Mouse (Mus musculus) embryo, embryonic 11 days (tissue): ENCODE data around the gene Eng.

Source experiments
- DNase-seq: peaks from one replicate; pipeline ENCODE4 v3.0.0-alpha.2; 2015

Gene Eng

DNA sequence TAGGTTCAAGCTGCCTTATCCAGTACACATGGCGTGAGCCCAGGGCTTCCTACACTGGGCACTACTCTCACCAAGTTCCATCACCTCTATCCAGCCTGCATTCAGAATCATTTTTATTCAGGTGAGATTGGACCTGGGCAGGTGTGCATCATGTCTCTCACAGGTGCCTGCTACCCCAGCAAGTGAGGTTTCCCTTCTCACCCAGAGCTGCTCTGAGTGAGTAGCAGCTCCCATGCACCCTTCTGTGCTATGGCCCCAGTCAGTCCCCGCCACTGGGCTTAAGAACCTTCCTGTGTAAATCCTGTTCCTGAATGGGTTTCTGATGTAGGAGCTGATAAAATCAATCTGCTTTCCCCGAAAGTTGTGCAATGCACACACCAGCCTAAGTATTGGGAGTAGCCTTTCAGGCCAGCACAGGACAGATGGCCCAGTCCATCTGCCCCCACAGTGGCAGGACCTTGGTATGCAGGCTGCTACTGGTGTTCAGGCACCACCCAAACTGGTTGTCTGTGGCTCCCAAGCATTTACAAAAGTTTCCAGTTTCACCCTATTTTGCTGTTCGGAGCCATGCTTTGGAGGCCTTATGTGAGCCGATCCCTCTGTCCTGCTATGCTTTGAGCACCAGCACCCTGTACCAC lies 22.2 kb upstream of the Eng start:
- DNase-seq, result no peak

DNA sequence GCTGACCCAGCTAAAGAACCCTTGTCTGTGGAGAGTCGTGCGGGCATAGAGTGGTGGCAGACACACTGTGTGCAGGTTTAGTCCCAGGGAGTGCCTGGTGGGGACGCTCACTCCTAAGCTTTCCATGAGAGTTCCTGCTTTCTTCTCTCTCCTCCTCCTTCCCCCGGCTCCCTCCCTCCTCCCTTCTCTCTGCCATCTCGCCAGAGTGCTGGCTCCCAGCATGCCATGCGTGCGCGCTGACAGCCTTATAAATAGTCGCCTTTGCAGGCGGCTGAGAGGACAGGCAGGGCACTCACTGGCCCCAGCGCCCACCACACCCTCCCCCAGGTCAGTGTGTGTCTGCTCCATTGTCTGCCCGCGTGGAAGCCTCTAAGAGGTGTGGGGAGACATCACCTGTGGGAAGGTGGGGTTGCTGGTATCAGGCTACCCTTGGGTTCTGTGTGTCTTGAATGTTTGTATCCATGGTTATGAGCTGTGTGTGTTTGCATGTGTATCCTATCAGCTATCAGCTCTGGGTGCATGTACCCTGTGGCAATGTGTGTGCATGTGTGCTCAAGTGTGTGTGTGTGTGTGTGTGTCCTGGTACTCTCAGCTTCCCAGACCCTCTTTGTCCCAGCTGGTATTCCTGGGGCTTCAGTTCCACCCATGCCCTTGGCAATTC lies 21.1 kb upstream of the Eng start:
- peak; percentile 88 for DNase-seq

DNA sequence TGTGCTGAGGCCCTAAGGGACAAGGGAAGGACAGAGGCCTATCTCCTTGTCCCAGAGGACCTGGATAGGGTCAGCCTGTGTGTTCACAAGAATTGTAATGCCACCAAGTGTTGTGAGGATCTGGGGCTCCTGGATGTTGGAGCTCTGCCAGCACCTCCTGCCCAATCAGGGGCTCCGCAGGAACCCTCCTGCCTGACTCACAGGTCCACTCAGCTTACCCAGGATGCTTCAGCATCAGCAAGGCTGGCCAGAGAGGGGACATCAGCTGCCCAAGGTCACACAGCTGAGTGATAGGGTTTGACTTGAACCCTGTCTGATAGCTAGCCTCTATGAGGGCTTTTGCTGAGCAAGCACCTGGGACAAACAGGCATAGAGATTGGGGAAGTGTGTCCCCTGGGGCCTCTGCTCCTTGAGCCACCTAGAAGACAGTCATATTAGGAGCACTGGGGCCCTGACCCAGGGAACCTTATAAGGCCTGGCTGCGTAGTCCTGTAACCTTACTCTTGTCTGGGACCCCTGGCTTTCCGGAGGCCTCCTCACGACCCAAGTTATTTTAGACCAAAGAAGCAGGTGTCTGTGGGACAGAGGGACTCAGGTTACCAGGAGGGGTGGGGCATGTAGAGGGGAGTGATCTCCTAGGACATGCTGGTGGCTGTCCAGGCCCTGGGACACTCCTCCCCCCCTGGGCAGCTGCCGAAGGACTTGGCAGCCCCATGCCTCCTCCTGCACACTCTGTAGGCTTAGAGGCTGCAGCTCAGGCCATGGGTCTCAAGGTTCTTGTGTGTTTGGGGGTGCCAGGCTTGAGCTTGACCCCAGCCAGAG lies 20.3 kb upstream of the Eng start:
- DNase-seq, result no peak

DNA sequence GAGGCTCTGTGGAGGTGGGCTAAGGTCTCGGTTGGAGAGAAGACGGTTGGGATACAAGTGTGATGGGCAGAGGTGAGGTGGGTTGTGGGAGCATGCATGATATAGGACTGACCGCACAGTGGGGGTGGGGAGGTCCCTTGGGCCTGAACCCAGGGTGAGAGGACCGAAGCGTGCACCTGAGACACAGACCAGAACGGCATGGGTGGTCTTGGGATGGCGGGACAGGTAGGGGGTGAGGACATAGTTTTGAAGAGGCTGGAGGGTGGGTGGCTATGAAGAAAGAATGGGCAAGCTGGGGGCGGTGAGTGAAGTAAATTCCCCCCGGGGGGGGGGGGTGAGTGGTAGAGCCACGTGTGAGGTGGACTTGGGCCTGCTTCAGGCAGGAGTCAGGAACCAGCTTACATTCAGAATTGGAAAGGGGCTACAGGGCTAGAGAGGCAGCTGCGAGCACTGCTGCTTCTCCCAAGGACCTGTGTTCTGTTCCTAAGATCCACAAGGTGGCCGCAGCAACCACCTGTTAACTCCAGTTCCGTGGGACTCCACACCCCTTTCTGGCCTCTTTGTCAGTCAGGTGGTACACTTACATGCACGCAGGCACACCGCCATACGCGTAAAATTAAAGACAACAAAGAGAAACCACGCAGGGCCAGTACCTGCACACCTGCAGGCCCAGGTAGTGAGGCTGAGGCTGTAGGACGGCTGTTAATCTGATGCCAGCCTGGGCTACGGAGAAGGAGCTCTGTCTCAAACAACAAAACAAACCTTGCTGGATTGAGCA lies 18.9 kb upstream of the Eng start:
- DNase-seq, result no peak

DNA sequence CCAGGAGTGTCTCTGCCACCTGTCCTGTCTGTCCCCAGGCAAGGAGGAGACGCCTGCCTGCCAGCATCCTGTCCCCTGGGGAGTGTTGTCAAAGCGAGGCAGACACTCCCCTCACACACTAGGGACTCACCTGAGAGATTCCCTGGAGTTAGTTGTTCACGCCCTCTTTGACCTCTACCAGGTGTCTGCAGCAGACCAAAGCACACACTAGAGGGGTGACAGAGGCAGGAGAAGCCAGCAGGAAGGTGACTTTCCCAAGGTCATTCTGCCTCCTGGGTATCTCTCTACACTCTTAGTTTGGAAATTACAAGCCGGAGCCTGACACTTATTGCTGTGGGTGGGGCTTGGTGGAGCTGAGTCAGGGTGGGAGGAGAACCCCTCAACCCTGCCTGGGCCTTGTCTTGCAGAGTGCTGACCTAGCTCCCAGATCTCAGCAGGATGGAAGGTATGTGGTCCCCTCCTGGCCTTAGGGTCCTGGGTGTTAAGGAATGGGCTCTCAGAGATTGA lies 18.3 kb upstream of the Eng start:
- DNase-seq, result no peak

DNA sequence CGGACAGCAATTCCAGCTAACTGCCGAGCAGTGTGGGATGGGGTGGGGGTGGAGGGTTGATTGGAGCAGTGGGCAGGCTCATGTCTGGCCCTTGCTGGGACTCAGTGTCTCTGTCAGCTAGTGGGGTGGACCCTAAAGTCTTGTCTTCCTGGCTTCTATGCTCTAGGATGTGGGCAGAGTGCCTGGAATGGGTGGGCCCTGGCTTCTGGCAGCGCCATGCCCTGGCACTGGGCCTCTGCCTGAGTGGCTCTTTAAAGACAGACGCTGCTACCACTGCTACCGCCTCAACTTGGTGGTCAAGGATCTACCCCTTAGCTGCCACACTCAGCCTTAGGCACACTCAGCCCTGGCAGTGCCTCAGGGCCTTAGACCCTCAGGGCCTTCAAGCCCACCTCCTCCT lies 17.7 kb upstream of the Eng start:
- no peak for DNase-seq

DNA sequence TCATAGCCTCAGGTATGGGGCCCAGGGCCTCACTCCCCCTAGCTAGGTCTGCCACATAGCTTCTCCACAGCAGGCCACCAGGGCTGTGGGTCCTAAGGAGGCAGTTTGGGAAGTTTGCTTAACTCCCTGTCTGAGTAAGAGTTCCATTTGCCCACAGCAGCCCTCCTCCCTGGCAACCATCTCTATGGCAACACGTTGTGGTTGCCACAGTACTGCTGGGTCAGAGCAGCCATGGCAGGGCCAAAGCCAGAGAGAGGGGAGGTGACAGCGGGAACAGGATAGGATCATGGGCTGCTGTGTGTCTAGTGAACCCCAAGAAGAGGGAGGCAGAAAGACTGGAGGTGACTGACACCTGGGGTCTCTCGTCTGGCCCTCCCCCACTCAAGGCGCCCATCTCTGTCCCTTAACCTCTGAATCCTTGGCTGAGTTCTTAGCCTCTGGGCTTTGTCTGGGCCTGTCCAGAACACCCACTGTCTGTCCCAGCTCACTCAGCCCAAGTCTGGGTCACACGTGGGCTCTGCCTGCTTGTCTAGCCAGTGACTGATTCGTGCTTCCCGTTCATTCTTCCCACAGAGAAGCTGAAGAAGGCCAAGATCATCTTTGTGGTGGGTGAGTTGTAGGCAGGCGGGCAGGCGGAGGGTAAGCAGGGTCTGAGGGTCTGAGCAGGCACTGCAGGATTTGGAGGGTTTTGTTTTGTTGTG lies 17.0 kb upstream of the Eng start:
- peak; percentile 86 for DNase-seq

DNA sequence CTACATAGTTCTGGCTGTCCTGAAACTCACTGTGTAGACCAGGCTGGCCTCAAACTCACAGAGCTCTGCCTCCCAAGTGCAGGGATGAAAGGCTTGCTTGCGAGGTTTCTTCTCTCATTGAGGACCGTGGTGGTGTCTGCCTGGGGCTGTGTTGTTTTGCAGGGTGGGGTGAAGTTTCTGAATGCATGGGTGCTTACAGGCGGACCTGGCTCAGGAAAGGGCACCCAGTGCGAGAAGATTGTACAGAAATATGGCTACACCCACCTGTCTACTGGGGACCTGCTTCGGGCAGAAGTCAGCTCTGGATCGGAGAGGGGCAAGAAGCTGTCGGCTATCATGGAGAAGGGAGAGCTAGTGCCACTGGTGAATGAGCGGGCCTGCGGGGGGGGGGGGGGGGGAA lies 16.4 kb upstream of the Eng start:
- DNase-seq, result no peak

DNA sequence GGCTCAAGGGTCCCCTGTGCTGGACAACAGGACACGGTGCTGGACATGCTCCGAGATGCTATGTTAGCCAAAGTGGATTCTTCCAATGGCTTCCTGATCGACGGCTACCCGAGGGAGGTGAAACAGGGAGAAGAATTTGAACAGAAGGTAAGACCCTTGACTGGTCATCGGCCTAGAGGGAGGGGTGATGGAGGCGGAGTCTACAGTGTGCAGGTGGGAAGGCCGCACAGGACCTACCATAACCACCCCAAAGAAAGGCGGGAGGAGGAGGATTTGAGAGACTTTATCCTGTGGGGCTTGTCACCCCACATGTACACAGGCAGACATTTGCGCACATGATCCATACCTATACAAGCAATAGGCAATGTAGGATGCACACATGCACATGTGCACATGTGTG lies 15.3 kb upstream of the Eng start:
- DNase-seq, result no peak

DNA sequence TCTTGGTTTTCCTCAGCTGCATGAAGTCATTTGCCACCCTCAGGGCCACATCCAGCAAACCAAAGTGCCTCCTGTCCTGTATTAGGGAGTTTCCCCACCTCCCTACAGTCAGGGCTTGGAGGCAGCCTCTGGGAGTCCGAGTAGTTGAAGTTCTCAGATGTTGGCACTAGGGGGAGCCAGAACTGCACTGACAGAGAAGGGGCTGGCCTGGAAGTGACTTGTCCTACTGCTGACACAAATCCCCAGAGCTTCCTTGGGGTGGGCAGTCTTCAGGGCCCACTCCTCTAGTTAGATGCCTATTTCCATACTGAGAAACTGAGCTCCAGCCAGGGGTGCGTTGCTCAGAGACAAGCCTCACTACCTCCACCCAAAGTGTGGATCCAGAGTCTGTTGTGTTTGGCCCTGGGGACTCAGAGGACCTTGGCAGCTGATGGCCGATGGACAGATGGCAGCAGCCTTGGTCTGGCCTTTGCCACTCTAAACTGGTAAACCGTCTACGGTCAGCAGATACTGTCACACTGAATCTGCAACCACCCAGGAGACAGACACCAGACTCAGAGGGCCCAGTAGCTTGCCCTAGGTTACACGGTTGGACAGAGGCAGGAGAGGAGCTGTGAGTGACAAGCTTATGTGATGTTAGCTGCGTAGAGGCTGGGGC lies 14.5 kb upstream of the Eng start:
- peak; percentile 85 for DNase-seq

DNA sequence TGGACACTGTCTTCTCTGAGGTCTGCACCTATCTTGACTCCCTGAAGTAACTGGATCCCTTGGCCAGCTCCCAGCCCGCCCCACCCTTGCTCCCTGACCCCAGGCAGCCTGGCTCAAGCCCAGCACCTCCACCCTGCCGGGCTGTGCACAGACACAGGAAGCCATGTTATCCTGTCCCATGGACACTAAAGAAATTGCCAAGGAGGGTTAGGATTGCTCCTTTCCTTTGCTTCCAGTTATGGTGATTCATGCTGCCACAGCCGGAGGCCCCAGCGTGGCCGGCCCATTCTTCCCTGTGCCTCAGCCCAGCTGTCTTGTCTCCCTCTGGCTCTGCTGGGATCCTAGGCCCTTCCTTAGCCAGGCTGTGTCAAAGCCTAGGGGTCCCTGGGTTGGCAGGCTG lies 12.7 kb upstream of the Eng start:
- DNase-seq, result no peak

DNA sequence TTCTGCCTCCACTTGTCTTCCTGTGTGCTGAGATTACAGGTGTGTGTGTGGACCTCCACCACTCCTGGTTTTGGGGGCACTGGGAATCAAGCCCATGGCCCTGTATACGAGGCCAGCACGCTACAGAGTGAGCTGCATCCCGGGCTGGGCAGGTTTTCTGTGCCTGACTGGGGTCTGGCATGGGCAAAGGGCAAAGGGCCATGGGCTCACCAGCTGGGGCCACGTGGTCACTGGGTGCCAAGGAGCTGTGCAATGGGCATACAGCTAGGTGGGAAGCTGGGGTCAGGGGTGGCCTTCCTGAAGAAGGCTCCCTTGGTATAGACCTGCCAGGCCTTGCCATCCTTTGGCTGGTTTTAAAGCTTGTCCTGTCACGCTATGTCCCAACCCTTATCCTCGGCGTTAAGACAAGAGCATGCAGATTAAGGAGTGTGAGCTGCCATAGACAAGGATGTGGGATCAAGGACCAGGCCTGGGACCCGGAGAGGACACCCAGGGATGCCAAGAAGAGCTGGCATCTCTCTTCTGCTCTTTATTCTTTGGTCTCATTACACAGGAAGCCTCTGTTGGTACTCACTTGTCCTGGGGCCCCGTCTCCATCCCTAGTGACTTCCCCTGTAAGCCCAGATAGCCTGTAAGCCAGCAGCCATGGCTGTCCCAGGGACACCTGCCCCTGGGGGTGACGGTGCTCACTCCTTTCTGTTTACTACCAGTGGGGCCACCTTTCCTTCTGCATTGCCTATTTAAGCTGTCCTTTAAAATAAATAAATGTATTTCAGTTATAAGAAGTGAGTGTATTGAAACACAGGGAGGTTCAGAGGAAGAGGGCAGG lies 11.9 kb upstream of the Eng start:
- no peak for DNase-seq

DNA sequence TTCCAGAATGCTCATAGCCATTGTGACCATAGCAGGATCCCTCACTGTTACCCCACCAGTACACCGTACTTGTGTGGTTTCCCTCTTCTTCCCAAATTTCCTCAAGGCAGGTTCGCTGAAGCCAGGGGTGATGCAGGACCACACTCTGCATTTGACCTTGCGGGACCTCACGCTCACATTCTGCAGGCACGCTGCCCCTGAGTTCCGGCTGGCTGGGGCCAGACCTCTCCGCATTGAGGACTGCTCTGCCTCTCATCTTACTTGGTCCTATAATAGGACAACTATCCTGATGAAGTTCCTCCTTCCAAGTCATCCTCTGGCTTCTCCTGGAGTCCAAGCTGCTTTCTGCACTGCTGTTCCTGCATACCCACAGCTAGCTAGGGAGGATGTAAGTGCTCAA lies 9.8 kb upstream of the Eng start:
- DNase-seq, result no peak

DNA sequence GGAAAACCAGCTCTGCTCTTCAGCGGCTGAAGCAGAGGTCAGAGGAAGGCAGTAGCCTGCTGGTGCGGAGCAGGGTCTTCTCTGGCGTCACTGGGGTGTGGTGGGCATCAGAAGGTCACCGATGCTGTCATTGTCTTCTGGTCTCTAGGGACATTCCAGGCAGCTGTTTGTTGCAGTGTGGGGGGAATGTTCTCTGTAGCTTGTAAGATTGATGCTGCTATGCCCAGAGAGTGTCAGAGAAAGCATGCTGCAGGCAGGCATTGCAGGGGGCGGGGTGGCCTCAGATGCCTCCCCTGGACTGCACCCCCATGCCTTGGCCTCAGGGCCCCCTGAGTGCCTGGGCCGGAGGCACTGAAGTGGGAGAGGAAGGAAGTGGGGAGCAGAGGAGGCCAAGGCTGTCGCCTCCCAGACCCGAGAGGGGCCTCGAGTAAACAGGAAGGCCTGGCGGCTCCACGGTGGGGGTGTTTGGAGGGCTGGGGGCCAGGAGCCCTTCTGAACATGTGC lies 8.6 kb upstream of the Eng start:
- no peak for DNase-seq

DNA sequence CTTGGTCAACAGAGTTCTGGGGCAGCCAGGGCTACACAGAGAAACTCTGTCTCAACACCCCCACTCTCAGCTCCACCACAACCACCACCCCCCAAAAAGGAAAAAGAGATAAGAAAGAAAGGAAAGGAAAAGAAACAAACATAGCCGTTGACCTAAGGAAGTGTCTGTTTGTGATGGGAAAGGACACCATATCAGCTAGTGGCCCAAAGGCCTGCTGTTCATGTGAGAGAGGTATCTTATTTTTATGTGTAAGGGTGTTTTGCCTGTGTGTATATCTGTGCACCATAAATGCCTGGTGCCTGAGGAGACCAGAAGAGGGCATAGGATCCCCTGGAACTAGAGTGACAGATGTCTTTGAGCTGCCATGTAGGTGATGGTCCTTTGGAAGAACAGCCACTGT lies 6.8 kb upstream of the Eng start:
- no peak for DNase-seq

DNA sequence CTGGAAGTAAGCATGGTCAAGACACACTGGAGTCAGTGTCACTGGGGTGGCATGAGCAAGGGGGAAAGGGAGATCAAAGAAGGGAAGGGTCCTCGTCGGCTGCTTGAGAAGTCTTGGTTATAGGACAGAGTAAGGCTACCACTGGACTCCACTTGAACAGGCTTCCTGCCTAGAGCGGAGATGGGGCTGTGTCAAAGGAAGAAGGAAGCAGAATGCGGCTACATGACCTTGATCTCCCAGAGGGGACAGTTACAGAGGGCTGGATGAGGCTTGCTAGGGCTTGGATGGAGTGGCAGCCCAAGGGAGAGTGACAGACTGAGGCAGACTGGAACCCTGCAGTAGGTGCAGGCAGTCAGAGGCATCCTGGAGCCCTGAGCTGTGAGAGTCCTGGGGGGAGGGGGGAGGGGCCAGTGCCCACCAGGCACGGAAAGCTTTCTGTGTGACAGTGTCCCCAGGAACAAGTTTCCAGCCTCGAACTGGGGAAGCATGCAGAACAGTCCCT lies 5.8 kb upstream of the Eng start:
- no peak for DNase-seq

DNA sequence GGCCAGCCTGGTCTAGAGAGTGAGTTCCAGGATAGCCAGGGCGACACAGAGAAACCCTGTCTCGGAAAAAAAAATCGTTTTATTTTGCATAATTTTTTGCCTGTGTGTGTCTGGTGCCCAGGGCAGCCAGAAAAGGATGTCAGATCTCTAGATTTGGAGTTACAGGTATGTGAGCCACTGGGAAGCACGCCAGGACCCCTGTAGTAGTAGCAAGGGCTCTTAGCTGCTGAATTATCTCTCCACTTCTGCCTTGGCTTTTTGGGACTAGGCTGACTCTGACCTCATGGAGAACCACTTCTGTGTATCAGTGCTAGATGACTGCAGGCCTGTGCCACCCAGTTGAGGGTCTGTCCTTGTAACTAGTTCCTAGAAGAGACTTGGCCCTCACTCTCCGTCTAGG lies 4.6 kb upstream of the Eng start:
- no peak for DNase-seq

DNA sequence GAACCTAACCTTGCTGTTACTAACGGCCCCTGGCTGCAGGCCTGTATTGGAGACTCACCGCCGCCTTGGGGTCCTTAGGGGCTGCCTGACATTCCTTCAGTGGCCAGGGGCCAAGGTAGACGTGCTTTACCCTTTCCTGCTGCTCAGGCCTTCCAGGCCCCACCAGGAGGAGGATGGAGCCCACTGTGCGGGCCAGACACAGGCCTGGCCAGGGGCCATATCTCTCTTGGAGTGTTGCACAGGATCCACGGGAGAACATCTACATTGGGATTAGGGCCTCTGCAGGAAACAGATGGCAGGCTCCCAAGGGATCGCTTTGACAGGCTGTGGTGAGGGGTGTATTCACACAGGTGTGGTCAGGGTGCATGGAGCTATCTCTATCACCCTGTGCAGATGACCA lies 3.6 kb upstream of the Eng start:
- DNase-seq, result no peak

DNA sequence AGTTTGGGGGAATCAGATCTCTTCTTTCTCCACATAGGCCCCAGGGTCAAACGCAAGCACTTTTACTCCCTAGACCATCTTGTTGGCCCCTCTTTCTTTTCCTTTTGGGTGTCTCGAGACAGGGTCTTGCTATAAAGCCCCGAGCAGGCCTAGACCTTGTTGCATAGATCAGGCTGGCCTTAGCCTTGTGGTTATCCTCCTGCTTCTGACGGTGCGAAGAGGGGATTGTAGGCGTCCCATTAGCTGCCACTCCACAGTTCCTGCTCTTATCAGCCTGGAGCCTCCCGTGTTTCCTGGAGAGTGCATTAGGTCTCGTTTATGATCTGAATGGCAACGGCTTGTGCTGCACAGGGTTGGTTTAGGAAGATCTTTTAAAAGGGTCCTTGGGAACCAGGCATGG lies 2.3 kb upstream of the Eng start:
- no peak for DNase-seq

DNA sequence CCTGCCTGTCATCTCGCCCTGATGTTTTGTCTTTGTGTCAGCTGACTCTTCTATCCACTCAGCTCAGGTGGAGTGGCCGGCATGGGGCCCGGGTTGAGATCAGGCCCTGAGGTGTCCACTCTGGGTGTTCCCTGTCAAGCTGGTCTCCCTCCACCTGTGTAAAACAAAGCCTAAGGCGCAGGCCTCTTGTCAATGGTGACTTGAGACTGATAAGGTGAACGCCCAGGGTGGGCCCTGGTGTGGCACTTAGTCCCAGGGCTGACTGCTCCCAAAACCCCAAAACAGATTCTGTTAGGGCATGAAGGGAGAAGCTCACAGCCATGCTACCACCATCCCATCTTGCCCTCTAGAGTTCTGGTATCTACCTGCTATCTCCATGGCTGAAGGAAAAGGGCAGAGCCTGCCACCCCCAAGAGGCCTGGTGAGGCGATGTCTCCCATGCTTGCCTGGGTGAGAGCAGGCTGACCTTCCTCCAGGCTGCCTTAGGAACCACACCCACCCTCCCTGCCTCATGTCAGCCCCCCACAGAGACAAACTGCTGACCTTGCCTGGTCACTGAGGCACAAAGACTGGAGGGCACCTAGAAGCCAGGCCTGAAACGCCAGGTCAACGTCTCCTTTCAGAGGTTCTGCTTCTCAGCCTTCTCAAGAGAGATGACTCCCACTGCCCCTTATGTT lies 1.5 kb upstream of the Eng start:
- DNase-seq, result no peak
